15 mouse cellular contexts compared by ENCODE assay signal in the genomic region with DNA sequence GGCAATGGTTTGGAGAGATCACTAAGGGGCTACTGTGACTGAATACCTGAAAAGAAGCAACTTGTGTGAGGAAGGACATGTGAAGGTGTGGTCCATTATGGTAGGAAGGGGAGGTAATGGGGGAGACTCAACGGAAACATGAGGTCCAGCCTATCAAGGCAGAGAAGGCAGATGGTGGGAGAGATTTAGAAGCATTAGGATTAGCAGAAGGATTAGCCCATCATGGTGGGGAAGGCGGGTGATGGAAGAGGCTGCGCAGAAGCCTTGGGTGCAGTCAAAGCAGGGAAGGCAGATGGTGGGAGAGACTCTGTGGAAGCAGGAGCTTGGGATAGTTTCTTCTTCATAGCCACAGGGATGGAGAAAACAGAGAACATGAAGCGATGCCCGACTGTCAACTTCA.
"Had no signal": no experiment of that assay in that cellular context is flagged by ENCODE, and none has a peak within 500 bp of the region (broad histone marks: within the 10 kb centered on the region; RNA-seq: fewer than 3 reads in every experiment).

No protein-coding gene starts in this region.

- H3K4me2 ChIP-seq: neural tube, embryonic 12.5 days; neural tube, embryonic 13.5 days; neural tube, embryonic 15.5 days; stomach, embryonic 15.5 days had no signal

- H3K9ac ChIP-seq: neural tube, embryonic 12.5 days; neural tube, embryonic 13.5 days; neural tube, embryonic 15.5 days; stomach, embryonic 15.5 days had no signal

- H3K36me3 ChIP-seq: neural tube, embryonic 12.5 days; neural tube, embryonic 13.5 days; neural tube, embryonic 15.5 days; stomach, embryonic 15.5 days had no signal

- DNase-seq: right cerebral cortex, adult 18-20 months; right cerebral cortex, postnatal 14 days; right cerebral cortex, postnatal 25 days; right cerebral cortex, postnatal 4 days; spleen, adult 18-20 months; thymus, adult 18-20 months; thymus, adult 2 months; thymus, postnatal 14 days; thymus, postnatal 25 days; thymus, postnatal 36 days; thymus, postnatal 4 days had no signal

- H3K27me3 ChIP-seq: stomach, embryonic 15.5 days had no signal

- H3K4me3 ChIP-seq: neural tube, embryonic 12.5 days; neural tube, embryonic 13.5 days; neural tube, embryonic 15.5 days; stomach, embryonic 15.5 days had no signal

- H3K27ac ChIP-seq: neural tube, embryonic 12.5 days; neural tube, embryonic 13.5 days; neural tube, embryonic 15.5 days; stomach, embryonic 15.5 days had no signal

- H3K9me3 ChIP-seq: neural tube, embryonic 12.5 days; neural tube, embryonic 13.5 days; neural tube, embryonic 15.5 days; stomach, embryonic 15.5 days had no signal

- H3K4me1 ChIP-seq: neural tube, embryonic 12.5 days had no signal
